Mouse (Mus musculus) kidney, adult 2 months (tissue): Measurements from ENCODE around the gene Fnbp1l.

Experiments used
- CTCF ChIP-seq: fragments of 200-500 bp; conservative IDR thresholded peaks from 2 replicates; pipeline ENCODE4 v1.5.1; 2011; ENCODE audit warnings: low read depth, mild to moderate bottlenecking, control low read depth, low read length, moderate library complexity, mixed read lengths; ENCODE audit not compliant: insufficient read depth, insufficient read length
- POLR2A ChIP-seq: fragments of 200-500 bp; IDR thresholded peaks from one replicate; pipeline ENCODE4 v1.6.1; 2011; ENCODE audit warnings: low read depth, low read length, control low read depth

- TF ChIP-seq CTCF = no peak
- no peak for TF ChIP-seq POLR2A
Observed at GRCm38 (mm10) chr3:122624591-122624990, 5.1 kb upstream of the Fnbp1l start.
